Mouse (Mus musculus) megakaryocyte, adult 5-6 weeks (primary cell): ENCODE measurements around the gene Cenpn. TPM values are rescaled to one million over a fixed set of nuclear protein-coding genes. Genes with fewer than 3 reads are reported as not detected.

Source experiments
- total RNA-seq, 2 experiments: library from RNA; stranded (forward) in 1 of 2; stranded (reverse) in 1 of 2; fragments of 153-499, 151-499 nt in 1 of 2; fragments of 221-1000, 200-1000 nt in 1 of 2; gene quantifications; 2 replicates each; pipeline versions ENCODE4 v1.2.3 to v1.2.4; 2015 to 2017

Gene Cenpn
- total RNA-seq, 2 experiments from 2014 or later: 35.6 to 36.8 TPM

Other genes with a start within 250 kb of the Cenpn start
- gene Cdyl2, start 188.7 kb upstream of the Cenpn start, total RNA-seq (2015): 3.7 and 3.8 TPM in 2 replicates
- gene Cdyl2, start 188.7 kb upstream of the Cenpn start, total RNA-seq (2017): 7.8 and 11.2 TPM in 2 replicates
- gene Cmc2, start 275 bp upstream of the Cenpn start, total RNA-seq (2015): 43.3 and 49.2 TPM in 2 replicates
- gene Cmc2, start 275 bp upstream of the Cenpn start, total RNA-seq (2017): 51.7 and 66.0 TPM in 2 replicates
- gene Atmin, start 21.7 kb downstream of the Cenpn start, total RNA-seq (2015): 12.3 and 14.5 TPM in 2 replicates
- gene Atmin, start 21.7 kb downstream of the Cenpn start, total RNA-seq (2017): 8.6 and 11.3 TPM in 2 replicates
- 0.40 and 0.43 TPM in 2 replicates for gene 1700030J22Rik, start 57.2 kb downstream of the Cenpn start, total RNA-seq (2015)
- 0.29 and 0.37 TPM in 2 replicates for gene 1700030J22Rik, start 57.2 kb downstream of the Cenpn start, total RNA-seq (2017)
- 12.6 and 15.5 TPM in 2 replicates for gene Gcsh, start 71.8 kb downstream of the Cenpn start, total RNA-seq (2015)
- 12.6 and 25.3 TPM in 2 replicates for gene Gcsh, start 71.8 kb downstream of the Cenpn start, total RNA-seq (2017)
- gene Pkd1l2, start 160.7 kb downstream of the Cenpn start, total RNA-seq (2015): 0.04 and 0.07 TPM in 2 replicates
- gene Pkd1l2, start 160.7 kb downstream of the Cenpn start, total RNA-seq (2017): 0.04 and 0.08 TPM in 2 replicates
- not detected in 2 replicates for gene Bco1, start 174.1 kb downstream of the Cenpn start, total RNA-seq (2015)
- not detected in 2 replicates for gene Bco1, start 174.1 kb downstream of the Cenpn start, total RNA-seq (2017)
- 4.6 and 5.4 TPM in 2 replicates for gene Gan, start 236.4 kb downstream of the Cenpn start, total RNA-seq (2015)
- 4.6 and 4.8 TPM in 2 replicates for gene Gan, start 236.4 kb downstream of the Cenpn start, total RNA-seq (2017)